Mouse (Mus musculus): Measurements from ENCODE around the gene Copg1. TPM values are rescaled to one million over a fixed set of nuclear protein-coding genes. Genes with fewer than 3 reads are reported as not detected.

Gene Copg1
- total and polyA plus RNA-seq, 3 experiments, result 78.3 to 91.9 (median 85.1) TPM

DNA sequence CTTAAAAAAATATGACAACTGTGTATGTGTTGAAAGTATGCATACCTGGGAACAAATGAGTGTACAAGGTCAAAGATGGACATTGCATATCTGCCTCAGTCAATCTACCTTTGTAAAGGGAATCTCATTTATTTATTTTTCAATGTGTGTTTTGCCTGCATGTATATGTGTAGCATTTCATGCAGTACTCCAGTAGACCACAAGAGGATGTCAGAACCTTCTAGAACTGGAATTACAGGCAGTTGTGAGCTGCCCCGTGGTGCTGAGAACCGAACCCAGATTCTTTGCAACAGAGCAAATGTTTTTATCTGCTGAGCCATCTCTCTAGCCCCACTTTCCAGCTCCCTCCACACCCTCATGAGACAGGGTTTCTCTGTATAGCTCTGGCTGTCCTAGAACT lies 13.7 kb upstream of the Copg1 start:
- peaks cover 3% of the 10 kb centered on the region for H3K9me3 ChIP-seq (replicated peaks; ENCODE audit: low read length)
- H3K36me3 ChIP-seq (replicated peaks in 1 of 2; ENCODE audit: control insufficient read depth in 1 of 2, insufficient read depth in 1 of 2, low read length in 1 of 2), result no peaks in the 10 kb centered on the region
- H3K79me2 ChIP-seq (replicated peaks; ENCODE audit: control insufficient read depth, extremely low read depth, insufficient read depth, poor library complexity, severe bottlenecking), result no peaks in the 10 kb centered on the region
- dilution Hi-C loops (cut with MboI; ENCODE audit: extremely low pct_ligation_motif_present, extremely low pct_unique_long_range_greater_than_20kb, low sequenced_read_pairs) (no loop called here), in situ Hi-C loops (cut with MboI; ENCODE audit: low pct_ligation_motif_present, low pct_unique_long_range_greater_than_20kb, low sequenced_read_pairs) (no loop called here)
- TF ChIP-seq USF1 (IDR thresholded peaks at IDR 0.05; ENCODE audit: low read depth, low read length) (no peak), CTCF (conservative IDR thresholded peaks at IDR 0.05 in 1 of 2, IDR thresholded peaks at IDR 0.05 in 1 of 2; ENCODE audit: low read depth in 2 of 2, low read length in 2 of 2) (peak; percentile 5 to 18; a peak in 1 of 4 replicates), POLR2A (IDR thresholded peaks at IDR 0.05; ENCODE audit: low read depth, low read length) (no peak)
- no peak overlapping the region for H3K9ac ChIP-seq (ENCODE audit: insufficient read depth, low read depth)
- no peak overlapping the region for H3K4me2 ChIP-seq (ENCODE audit: insufficient read depth, low read depth, poor library complexity, severe bottlenecking)
- peaks cover 5 to 11% of the 10 kb centered on the region in 2 experiments for H3K4me1 ChIP-seq (ENCODE audit: control insufficient read depth in 1 of 2, insufficient read depth in 2 of 2)
- no peaks in the 10 kb centered on the region for H3K27me3 ChIP-seq (replicated peaks)
- DNase-seq (ENCODE audit: extremely low read depth), result no peak
- no peak overlapping the region for H3K27ac ChIP-seq (ENCODE audit: insufficient read depth, low read depth)
- no peak overlapping the region for H3K4me3 ChIP-seq (replicated peaks in 1 of 3; ENCODE audit: low read depth in 2 of 3, low read length in 2 of 3, poor library complexity in 1 of 3)

DNA sequence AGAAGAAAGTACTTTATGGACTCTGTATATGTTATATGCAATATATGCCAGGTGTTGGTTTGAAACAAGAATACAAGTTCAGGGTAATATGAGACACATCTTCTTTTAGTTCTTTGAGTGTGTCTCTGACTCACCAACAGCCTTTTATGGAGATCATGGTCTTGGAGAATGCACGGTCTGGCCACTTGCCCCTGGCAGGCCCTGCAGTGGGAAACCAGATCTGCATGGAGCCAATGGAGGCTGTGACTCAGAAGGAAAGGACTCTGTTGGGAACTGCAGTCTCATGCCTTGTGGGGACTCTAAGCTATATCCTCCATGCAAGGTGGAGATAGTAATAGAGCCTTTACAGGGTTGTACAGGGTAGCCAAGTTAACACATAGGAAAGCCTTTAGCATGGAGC lies 12.5 kb upstream of the Copg1 start:
- no peaks in the 10 kb centered on the region for H3K79me2 ChIP-seq (replicated peaks; ENCODE audit: control insufficient read depth, extremely low read depth, insufficient read depth, poor library complexity, severe bottlenecking)
- H3K9me3 ChIP-seq (replicated peaks; ENCODE audit: low read length), result peaks cover 3% of the 10 kb centered on the region
- H3K4me1 ChIP-seq (ENCODE audit: control insufficient read depth in 1 of 2, insufficient read depth in 2 of 2), result peaks cover 7 to 9% of the 10 kb centered on the region in 2 experiments; a peak in 3 of 4 replicates
- H3K36me3 ChIP-seq (replicated peaks in 1 of 2; ENCODE audit: control insufficient read depth in 1 of 2, insufficient read depth in 1 of 2, low read length in 1 of 2), result no peaks in the 10 kb centered on the region
- dilution Hi-C loops (cut with MboI; ENCODE audit: extremely low pct_ligation_motif_present, extremely low pct_unique_long_range_greater_than_20kb, low sequenced_read_pairs), result no loop called here
- H3K27ac ChIP-seq (ENCODE audit: insufficient read depth, low read depth), result no peak overlapping the region
- in situ Hi-C loops (cut with MboI; ENCODE audit: low pct_ligation_motif_present, low pct_unique_long_range_greater_than_20kb, low sequenced_read_pairs), result no loop called here
- peaks cover 2% of the 10 kb centered on the region for H3K27me3 ChIP-seq (replicated peaks)
- H3K9ac ChIP-seq (ENCODE audit: insufficient read depth, low read depth), result no peak overlapping the region
- no peak overlapping the region for H3K4me2 ChIP-seq (ENCODE audit: insufficient read depth, low read depth, poor library complexity, severe bottlenecking)
- TF ChIP-seq RCOR1 (conservative IDR thresholded peaks at IDR 0.05; ENCODE audit: low read depth, low read length) (no peak), TCF12 (IDR thresholded peaks at IDR 0.05; ENCODE audit: low read depth, low read length) (no peak), IRF4 (IDR thresholded peaks at IDR 0.05; ENCODE audit: low read depth, low read length) (no peak), MXI1 (IDR thresholded peaks at IDR 0.05; ENCODE audit: low read depth, low read length) (no peak), USF1 (IDR thresholded peaks at IDR 0.05; ENCODE audit: low read depth, low read length) (no peak), MAX (IDR thresholded peaks at IDR 0.05; ENCODE audit: low read length) (no peak), EP300 (IDR thresholded peaks at IDR 0.05; ENCODE audit: low read length) (no peak), HCFC1 (IDR thresholded peaks at IDR 0.05; ENCODE audit: low read depth, low read length) (no peak), CHD2 (IDR thresholded peaks at IDR 0.05; ENCODE audit: low read length) (no peak), NELFE (IDR thresholded peaks at IDR 0.05; ENCODE audit: low read depth, low read length) (no peak), ELF1 (IDR thresholded peaks at IDR 0.05; ENCODE audit: low read depth, low read length) (no peak), ETS1 (conservative IDR thresholded peaks at IDR 0.05; ENCODE audit: low read depth, low read length) (no peak)
- H3K4me3 ChIP-seq (replicated peaks in 1 of 3; ENCODE audit: low read depth in 2 of 3, low read length in 2 of 3, poor library complexity in 1 of 3), result no peak overlapping the region
- no peak for DNase-seq (ENCODE audit: extremely low read depth)

GRCm38 (mm10) chr6:87875562-87875961 lies 12.1 kb upstream of the Copg1 start:
- Histone ChIP-seq H3K4me1 (ENCODE audit: control insufficient read depth in 1 of 2, insufficient read depth in 2 of 2) (peaks cover 7 to 9% of the 10 kb centered on the region in 2 experiments; a peak in 3 of 4 replicates), H3K4me2 (ENCODE audit: insufficient read depth, low read depth, poor library complexity, severe bottlenecking) (no peak overlapping the region)
- DNase-seq (ENCODE audit: extremely low read depth), result no peak

More at GRCm38 (mm10) chr6:87875562-87875961, 12.1 kb upstream of the Copg1 start:
- in situ Hi-C loops (cut with MboI; ENCODE audit: low pct_ligation_motif_present, low pct_unique_long_range_greater_than_20kb, low sequenced_read_pairs) (no loop called here), dilution Hi-C loops (cut with MboI; ENCODE audit: extremely low pct_ligation_motif_present, extremely low pct_unique_long_range_greater_than_20kb, low sequenced_read_pairs) (no loop called here)
- Histone ChIP-seq H3K9ac (ENCODE audit: insufficient read depth, low read depth) (no peak overlapping the region), H3K27me3 (replicated peaks) (peaks cover 3% of the 10 kb centered on the region), H3K9me3 (replicated peaks; ENCODE audit: low read length) (peaks cover 3% of the 10 kb centered on the region), H3K4me3 (replicated peaks in 1 of 3; ENCODE audit: low read depth in 2 of 3, low read length in 2 of 3, poor library complexity in 1 of 3) (no peak overlapping the region), H3K27ac (ENCODE audit: insufficient read depth, low read depth) (no peak overlapping the region), H3K79me2 (replicated peaks; ENCODE audit: control insufficient read depth, extremely low read depth, insufficient read depth, poor library complexity, severe bottlenecking) (no peaks in the 10 kb centered on the region), H3K36me3 (replicated peaks in 1 of 2; ENCODE audit: control insufficient read depth in 1 of 2, insufficient read depth in 1 of 2, low read length in 1 of 2) (no peaks in the 10 kb centered on the region)
- no peak for TF ChIP-seq HCFC1 (IDR thresholded peaks at IDR 0.05; ENCODE audit: low read depth, low read length)
